10 mouse cellular contexts compared by ENCODE assay signal in genomic region chr17:87304151-87304894, GRCm38 (mm10). TPM values are rescaled to one million over a fixed set of nuclear protein-coding genes. Genes with fewer than 3 reads are reported as not detected.
A peak's percentile ranks its signal among the peaks of the same experiment; 100 is the strongest.
DNase-seq lines count a peak whose midpoint lies in the region; ATAC-seq and TF ChIP-seq lines count a peak whose summit lies in the region.
"Had no signal": no experiment of that assay in that cellular context is flagged by ENCODE, and none has a peak within 500 bp of the region (broad histone marks: within the 10 kb centered on the region; RNA-seq: fewer than 3 reads in every experiment).

No protein-coding gene starts in this region.

- peak; percentile 87 for DNase-seq in kidney, adult 9 months
- no peak for DNase-seq in kidney, postnatal 10 days
- no peak for DNase-seq in gastrocnemius, postnatal 25 days
- DNase-seq in cerebellum, adult 2 months: no peak
- DNase-seq: cerebellum, postnatal 36 days had no signal

- WGBS in bone marrow, adult 2 months: 66% methylated on average over 11 of the region's 11 CpGs
- WGBS in liver, embryonic 15.5 days (ENCODE audit: insufficient replicate concordance): 67% methylated on average over 11 of the region's 11 CpGs
- 44% methylated on average over 11 of the region's 11 CpGs for WGBS in small intestine, adult 2 months
- 74% methylated on average over 11 of the region's 11 CpGs for WGBS in cerebellum, adult 2 months

- peaks cover 13% of the 10 kb centered on the region for H3K36me3 ChIP-seq in liver, embryonic 15.5 days (replicated peaks)
- H3K36me3 ChIP-seq in small intestine, adult 2 months (ENCODE audit: control insufficient read depth, insufficient read depth, low read length): peaks cover 24% of the 10 kb centered on the region
- H3K36me3 ChIP-seq: neural tube, embryonic 12.5 days had no signal

- TF ChIP-seq CTCF in bone marrow, adult 2 months (IDR thresholded peaks at IDR 0.05; ENCODE audit: control insufficient read depth, insufficient read depth, low read length): no peak
- no peak for TF ChIP-seq CTCF in small intestine, adult 2 months (IDR thresholded peaks at IDR 0.05; ENCODE audit: extremely low read depth, insufficient read length, insufficient replicate concordance, low read depth, low read length)
- no peak for TF ChIP-seq CTCF in cerebellum, adult 2 months (IDR thresholded peaks at IDR 0.05; ENCODE audit: borderline replicate concordance, insufficient read depth, low read depth, low read length)

- H3K4me2 ChIP-seq in liver, embryonic 15.5 days: no peak overlapping the region
- H3K4me2 ChIP-seq: neural tube, embryonic 12.5 days had no signal

- TF ChIP-seq POLR2A in bone marrow, adult 2 months (IDR thresholded peaks at IDR 0.05; ENCODE audit: borderline replicate concordance, control insufficient read depth, low read depth, low read length): no peak
- TF ChIP-seq POLR2A in small intestine, adult 2 months (IDR thresholded peaks at IDR 0.05; ENCODE audit: low read depth, low read length): no peak
- TF ChIP-seq POLR2A in cerebellum, adult 2 months (IDR thresholded peaks at IDR 0.05; ENCODE audit: borderline replicate concordance, insufficient read depth, low read length): no peak

- H3K9ac ChIP-seq in liver, embryonic 15.5 days: no peak overlapping the region
- H3K9ac ChIP-seq: neural tube, embryonic 12.5 days had no signal

- no peaks in the 10 kb centered on the region for H3K9me3 ChIP-seq in liver, embryonic 15.5 days (replicated peaks)
- H3K9me3 ChIP-seq: neural tube, embryonic 12.5 days had no signal

- peaks cover 23% of the 10 kb centered on the region for H3K4me1 ChIP-seq in bone marrow, adult 2 months (ENCODE audit: control insufficient read depth, insufficient read depth, low read length)
- peaks cover 33% of the 10 kb centered on the region for H3K4me1 ChIP-seq in liver, embryonic 15.5 days (replicated peaks)
- peaks cover 32% of the 10 kb centered on the region for H3K4me1 ChIP-seq in small intestine, adult 2 months (ENCODE audit: control insufficient read depth, insufficient read depth, insufficient read length, low read length)
- H3K4me1 ChIP-seq in cerebellum, adult 2 months (ENCODE audit: control insufficient read depth, insufficient read depth, low read length): no peaks in the 10 kb centered on the region
- H3K4me1 ChIP-seq: neural tube, embryonic 12.5 days had no signal

- H3K27ac ChIP-seq in bone marrow, adult 2 months (ENCODE audit: control insufficient read depth, insufficient read depth, low read depth, low read length, poor library complexity): peak overlapping the region; percentile 31
- 0 out of 2 replicates have a peak overlapping the region, but pooled peaks have one; percentile 41 for H3K27ac ChIP-seq in liver, embryonic 15.5 days (replicated peaks)
- peak overlapping the region; percentile 70 for H3K27ac ChIP-seq in small intestine, adult 2 months (ENCODE audit: insufficient read depth, low read depth, low read length)
- no peak overlapping the region for H3K27ac ChIP-seq in cerebellum, adult 2 months (ENCODE audit: insufficient read depth, low read length)
- H3K27ac ChIP-seq: neural tube, embryonic 12.5 days had no signal

- ATAC-seq in liver, embryonic 15.5 days (ENCODE audit: insufficient read depth): no peak
- ATAC-seq: inflammation-experienced regulatory T-cells, adult 6 months had no signal

- H3K27me3 ChIP-seq in liver, embryonic 15.5 days: no peaks in the 10 kb centered on the region
- no peaks in the 10 kb centered on the region for H3K27me3 ChIP-seq in small intestine, adult 2 months (ENCODE audit: control insufficient read depth, insufficient read depth, low read length)
- H3K27me3 ChIP-seq in cerebellum, adult 2 months (ENCODE audit: control insufficient read depth, insufficient read depth, low read length): no peaks in the 10 kb centered on the region
- H3K27me3 ChIP-seq: neural tube, embryonic 12.5 days had no signal

- no peak overlapping the region for H3K4me3 ChIP-seq in bone marrow, adult 2 months (replicated peaks; ENCODE audit: control insufficient read depth, low read depth, low read length)
- no peak overlapping the region for H3K4me3 ChIP-seq in liver, embryonic 15.5 days (replicated peaks)
- no peak overlapping the region for H3K4me3 ChIP-seq in small intestine, adult 2 months (ENCODE audit: low read depth, low read length)
- no peak overlapping the region for H3K4me3 ChIP-seq in cerebellum, adult 2 months (replicated peaks; ENCODE audit: insufficient read depth, low read depth, low read length)
- H3K4me3 ChIP-seq: neural tube, embryonic 12.5 days had no signal

RNA-seq across cellular contexts. Expression of gene Ttc7, which starts 21.6 kb away (rescaled TPM):
- 37.3 and 77.9 TPM in 2 replicates for polyA plus RNA-seq in bone marrow, adult 2 months (2011; ENCODE audit: insufficient read depth, insufficient read length, low replicate concordance, missing spikeins)
- 10.8 and 11.3 TPM in 2 replicates for polyA plus RNA-seq in liver, embryonic 15.5 days (2015; fragmentation: Nextera tagmentation; extraction: Ambion mirVana)
- 195 and 289 TPM in 2 replicates for polyA plus RNA-seq in small intestine, adult 2 months (2012; rRNA removed)
- total RNA-seq in gastrocnemius, postnatal 25 days (2021): 1 to 10 TPM; 7.1 to 8.4 TPM
- 5.9 and 6.3 TPM in 2 replicates for polyA plus RNA-seq in cerebellum, adult 2 months (2012; rRNA removed)

RNA-seq across cellular contexts. Expression of gene Mcfd2, which starts 38.6 kb away (rescaled TPM):
- 10.4 and 15.7 TPM in 2 replicates for polyA plus RNA-seq in bone marrow, adult 2 months (2011; ENCODE audit: insufficient read depth, insufficient read length, low replicate concordance, missing spikeins)
- polyA plus RNA-seq in liver, embryonic 15.5 days (2015; fragmentation: Nextera tagmentation; extraction: Ambion mirVana): 74.1 and 87.6 TPM in 2 replicates
- polyA plus RNA-seq in small intestine, adult 2 months (2012; rRNA removed): 139 and 169 TPM in 2 replicates
- total RNA-seq in gastrocnemius, postnatal 25 days (2021): 10 to 100 TPM; 19.9 to 22.1 TPM
- polyA plus RNA-seq in cerebellum, adult 2 months (2012; rRNA removed): 59.6 and 64.8 TPM in 2 replicates
